In genomic region chr19:44230212-44230611, GRCm38 (mm10) we compare ENCODE assay signal across 25 mouse cellular contexts. TPM values are rescaled to one million over a fixed set of nuclear protein-coding genes. Genes with fewer than 3 reads are reported as not detected.
"Had no signal": no experiment of that assay in that cellular context is flagged by ENCODE, and none has a peak within 500 bp of the region (broad histone marks: within the 10 kb centered on the region; RNA-seq: fewer than 3 reads in every experiment).

No protein-coding gene starts in this region.

- ATAC-seq: hindbrain, embryonic 16.5 days; hindbrain, postnatal 0 days; inflammation-experienced regulatory T-cells, adult 6 months; intestine, embryonic 15.5 days; intestine, embryonic 16.5 days; intestine, postnatal 0 days had no signal

- DNase-seq: heart, postnatal 10 days; heart, postnatal 14 days; heart, postnatal 36 days; heart, postnatal 4 days; kidney, adult 11 months; kidney, adult 18-20 months; kidney, adult 2 months; kidney, adult 8-10 months; kidney, adult 9 months; kidney, postnatal 10 days; kidney, postnatal 14 days; kidney, postnatal 25 days; kidney, postnatal 36 days; kidney, postnatal 4 days; layer of hippocampus, adult 9-11 months; layer of hippocampus, postnatal 36 days had no signal

RNA-seq across cellular contexts. Expression of gene Scd3, which starts 27.1 kb away (rescaled TPM):
- total RNA-seq: heart, postnatal 14 days; heart, postnatal 25 days; heart, postnatal 36 days; heart, postnatal 4 days had no signal

RNA-seq across cellular contexts. Expression of gene Pkd2l1, which starts 38.0 kb away (rescaled TPM):
- total RNA-seq: heart, postnatal 10 days; heart, postnatal 14 days; heart, postnatal 25 days; heart, postnatal 36 days; heart, postnatal 4 days; hematopoietic stem cell, adult 5-6 weeks; layer of hippocampus, postnatal 14 days had no signal
